30 mouse cellular contexts compared by ENCODE assay signal in genomic region chr3:137511283-137511682, GRCm38 (mm10).
DNase-seq lines count a peak whose midpoint lies in the region; ATAC-seq lines count a peak whose summit lies in the region.
"Had no signal": no experiment of that assay in that cellular context is flagged by ENCODE, and none has a peak within 500 bp of the region (broad histone marks: within the 10 kb centered on the region; RNA-seq: fewer than 3 reads in every experiment).

No protein-coding gene starts in this region.

- 47% methylated on average over 1 of the region's 1 CpGs for WGBS in liver, embryonic 16.5 days (ENCODE audit: insufficient replicate concordance)
- 63% methylated on average over 1 of the region's 1 CpGs for WGBS in liver, embryonic 11.5 days

- no peak overlapping the region for H3K4me2 ChIP-seq in liver, embryonic 16.5 days (ENCODE audit: low read depth, low read length)
- no peak overlapping the region for H3K4me2 ChIP-seq in liver, embryonic 11.5 days
- H3K4me2 ChIP-seq: forebrain, embryonic 15.5 days; hindbrain, embryonic 15.5 days; limb, embryonic 15.5 days; midbrain, embryonic 11.5 days had no signal

- DNase-seq in liver, embryonic 11.5 days (ENCODE audit: low spot score): no peak
- DNase-seq in NIH3T3 (ENCODE audit: low read depth): peak; percentile 26
- DNase-seq in urinary bladder, postnatal 36 days (ENCODE audit: low spot score in 2 of 2): no peak
- DNase-seq: adrenal gland, adult 2 months; adrenal gland, postnatal 36 days; cerebellum, postnatal 14 days; heart, postnatal 14 days; kidney, adult 18-20 months; layer of hippocampus, postnatal 36 days; lung, adult 2 months; lung, postnatal 10 days; spleen, adult 18-20 months; thymus, adult 18-20 months; thymus, postnatal 25 days had no signal

- H3K4me3 ChIP-seq in liver, embryonic 16.5 days (ENCODE audit: low read depth, low read length): no peak overlapping the region
- no peak overlapping the region for H3K4me3 ChIP-seq in liver, embryonic 11.5 days (ENCODE audit: low read depth, low read length)
- H3K4me3 ChIP-seq: forebrain, embryonic 10.5 days; forebrain, embryonic 15.5 days; hindbrain, embryonic 10.5 days; hindbrain, embryonic 15.5 days; limb, embryonic 10.5 days; limb, embryonic 15.5 days had no signal

- no peak overlapping the region for H3K27ac ChIP-seq in liver, embryonic 16.5 days (ENCODE audit: low read length)
- no peak overlapping the region for H3K27ac ChIP-seq in liver, embryonic 11.5 days (ENCODE audit: low read depth, low read length)
- H3K27ac ChIP-seq: forebrain, embryonic 10.5 days; forebrain, embryonic 15.5 days; hindbrain, embryonic 10.5 days; hindbrain, embryonic 15.5 days; kidney, postnatal 0 days; limb, embryonic 10.5 days; limb, embryonic 15.5 days; macrophage; stomach, postnatal 0 days had no signal

- H3K9ac ChIP-seq in liver, embryonic 16.5 days (ENCODE audit: low read depth, low read length): no peak overlapping the region
- H3K9ac ChIP-seq in liver, embryonic 11.5 days (ENCODE audit: low read depth, low read length): no peak overlapping the region
- H3K9ac ChIP-seq: forebrain, embryonic 15.5 days; hindbrain, embryonic 15.5 days; limb, embryonic 15.5 days had no signal

- no peaks in the 10 kb centered on the region for H3K36me3 ChIP-seq in liver, embryonic 16.5 days (ENCODE audit: control insufficient read depth, insufficient read depth)
- no peaks in the 10 kb centered on the region for H3K36me3 ChIP-seq in liver, embryonic 11.5 days (ENCODE audit: control insufficient read depth, insufficient read depth, low read length)
- H3K36me3 ChIP-seq: forebrain, embryonic 10.5 days; forebrain, embryonic 15.5 days; G1E; hindbrain, embryonic 10.5 days; hindbrain, embryonic 15.5 days; limb, embryonic 10.5 days; limb, embryonic 15.5 days had no signal

- peak; percentile 30; the same call in 1 of the 2 replicates for ATAC-seq in liver, embryonic 16.5 days (ENCODE audit: low read depth)
- no peak for ATAC-seq in liver, embryonic 11.5 days (replicated peaks; ENCODE audit: low FRiP score)
- ATAC-seq in granulocyte monocyte progenitor cell, adult 5-6 weeks (replicated peaks; ENCODE audit: poor library complexity, severe bottlenecking): peak; percentile 65
- no peak for ATAC-seq in erythroid progenitor cell, adult 5-6 weeks (replicated peaks; ENCODE audit: low FRiP score, poor library complexity, severe bottlenecking)
- ATAC-seq: forebrain, embryonic 15.5 days; inflammation-experienced regulatory T-cells, adult 6 months; midbrain, embryonic 16.5 days had no signal

- no peaks in the 10 kb centered on the region for H3K4me1 ChIP-seq in liver, embryonic 16.5 days (ENCODE audit: control insufficient read depth, low read depth, low read length)
- H3K4me1 ChIP-seq in liver, embryonic 11.5 days (replicated peaks; ENCODE audit: control insufficient read depth, insufficient read depth, low read length): no peaks in the 10 kb centered on the region
- H3K4me1 ChIP-seq: forebrain, embryonic 10.5 days; hindbrain, embryonic 10.5 days; hindbrain, embryonic 15.5 days had no signal

- no peaks in the 10 kb centered on the region for H3K9me3 ChIP-seq in liver, embryonic 16.5 days (replicated peaks; ENCODE audit: control insufficient read depth, low read length)
- no peaks in the 10 kb centered on the region for H3K9me3 ChIP-seq in liver, embryonic 11.5 days (ENCODE audit: control insufficient read depth, low read length)
- H3K9me3 ChIP-seq: forebrain, embryonic 10.5 days; forebrain, embryonic 15.5 days; G1E; hindbrain, embryonic 10.5 days; hindbrain, embryonic 15.5 days; limb, embryonic 10.5 days; limb, embryonic 15.5 days had no signal

- no peaks in the 10 kb centered on the region for H3K27me3 ChIP-seq in liver, embryonic 16.5 days (ENCODE audit: control insufficient read depth, insufficient read depth, low read depth, low read length)
- no peaks in the 10 kb centered on the region for H3K27me3 ChIP-seq in liver, embryonic 11.5 days (replicated peaks; ENCODE audit: control insufficient read depth, insufficient read depth, low read length)
- H3K27me3 ChIP-seq: forebrain, embryonic 15.5 days; hindbrain, embryonic 15.5 days; limb, embryonic 15.5 days had no signal

Comparison
In these comparisons a context has a peak if more than half of its experiments do, and no peak if none do; other contexts are left out.
1. ATAC-seq: peak in liver, embryonic 16.5 days (single experiment) and granulocyte monocyte progenitor cell, adult 5-6 weeks (single experiment); none in liver, embryonic 11.5 days (single experiment) and erythroid progenitor cell, adult 5-6 weeks (single experiment).